Mouse (Mus musculus) liver, embryonic 14.5 days (tissue): ENCODE measurements around the gene Stard3. TPM values are rescaled to one million over a fixed set of nuclear protein-coding genes. Genes with fewer than 3 reads are reported as not detected.

Experiments
- ATAC-seq: fragments of 200-750 bp; cut with Nextera tagmentation; 2 replicates; pipeline ENCODE4 v1.8.0; 2017; ENCODE audit warnings: moderate number of reproducible peaks, mild to moderate bottlenecking, moderate library complexity; ENCODE audit not compliant: insufficient read depth
- DNase-seq, 3 experiments: peaks; one replicate each; pipeline ENCODE4 v3.0.0-alpha.2; 2012 to 2013; ENCODE audit warnings: low read depth in 3 of 3, low spot score in 3 of 3
- H3K27ac ChIP-seq: fragments of 300-500 bp; sonication (generic); 2 replicates; pipeline ENCODE4 v1.5.1; 2014; ENCODE audit warnings: moderate library complexity, mild to moderate bottlenecking, control low read depth, inconsistent platforms
- H3K27me3 ChIP-seq: fragments of 300-500 bp; sonication (generic); 2 replicates; pipeline ENCODE4 v1.6.1; 2014; ENCODE audit warnings: mild to moderate bottlenecking, low read length, moderate library complexity; ENCODE audit not compliant: control insufficient read depth, insufficient read depth
- H3K36me3 ChIP-seq: fragments of 300-500 bp; sonication (generic); replicated peaks from 2 replicates; pipeline ENCODE4 v1.6.1; 2014; ENCODE audit warnings: low read depth; ENCODE audit not compliant: control insufficient read depth, insufficient read depth
- H3K4me1 ChIP-seq, 2 experiments: fragments of 200-500 bp in 1 of 2; fragments of 300-500 bp in 1 of 2; sonication (generic) in 1 of 2; replicated peaks; 2 replicates each; pipeline ENCODE4 v1.6.1; 2012 to 2014; ENCODE audit warnings: antibody characterized with exemption in 1 of 2, inconsistent platforms in 1 of 2, low read length in 1 of 2; ENCODE audit not compliant: control insufficient read depth in 2 of 2, insufficient read depth in 2 of 2
- H3K4me2 ChIP-seq: fragments of 300-500 bp; sonication (generic); 2 replicates; pipeline ENCODE4 v1.6.1; 2014; ENCODE audit warnings: low read depth, mild to moderate bottlenecking, control low read depth, moderate library complexity
- H3K4me3 ChIP-seq, 2 experiments: fragments of 200-500 bp in 1 of 2; fragments of 300-500 bp in 1 of 2; sonication (generic) in 1 of 2; 2 replicates each; pipeline ENCODE4 v1.5.1; 2012 to 2014; ENCODE audit warnings: low read depth in 2 of 2, low read length in 2 of 2, mild to moderate bottlenecking in 2 of 2, control low read depth in 1 of 2, inconsistent platforms in 1 of 2, moderate library complexity in 1 of 2; ENCODE audit not compliant: insufficient read depth in 1 of 2
- H3K9ac ChIP-seq: fragments of 300-500 bp; sonication (generic); replicated peaks from 2 replicates; pipeline ENCODE4 v1.6.1; 2014; ENCODE audit warnings: mild to moderate bottlenecking, control low read depth, moderate library complexity
- H3K9me3 ChIP-seq: fragments of 300-500 bp; sonication (generic); 2 replicates; pipeline ENCODE4 v1.6.1; 2016; ENCODE audit warnings: low read length, mixed read lengths; ENCODE audit not compliant: control insufficient read depth
- CTCF ChIP-seq: IDR thresholded peaks from 2 replicates; pipeline ENCODE4 v1.5.1; 2016; ENCODE audit warnings: antibody characterized with exemption, low read depth, control low read depth
- EP300 ChIP-seq: IDR thresholded peaks from 2 replicates; pipeline ENCODE4 v1.6.1; 2016; ENCODE audit warnings: antibody characterized with exemption, low read depth
- WGBS: fragments of 180-500 bp; shearing (Covaris S2); extraction: QIAGEN DNeasy Blood & Tissue Kit; methylation state at CpG from one replicate; pipeline ENCODE4 v1.1.7; 2014; ENCODE audit not compliant: insufficient replicate concordance; 5-methylcytosine and 5-hydroxymethylcytosine counted together
- polyA plus RNA-seq, 2 experiments: library from polyadenylated mRNA; depleted of rRNA in 1 of 2; stranded (reverse) in 1 of 2; unstranded in 1 of 2; fragments of >200 nt; fragmentation: Nextera tagmentation in 1 of 2; extraction: Ambion mirVana in 1 of 2; gene quantifications; 2 replicates each; pipeline versions ENCODE4 v1.2.1 to v1.2.3; 2012 to 2014

Stard3 gene
- 15.7 and 16.8 TPM in 2 replicates for polyA plus RNA-seq (2012; rRNA removed)
- polyA plus RNA-seq (2014; fragmentation: Nextera tagmentation; extraction: Ambion mirVana), result 11.6 and 11.9 TPM in 2 replicates

GRCm38 (mm10) chr11:98358161-98359083 lies at the start of gene Stard3:
Stard3 (plus strand) TSS chr11:98358368.
- peaks cover 9 to 19% of the 10 kb centered on the region in 2 experiments for H3K4me1 ChIP-seq
- peak within 1 kb of the TSS; percentile 80 for H3K4me2 ChIP-seq
- DNase-seq (peak; percentile 84 to 87 (median 85)), ATAC-seq (peak; percentile 87)
- peak within 1 kb of the TSS; percentile 89 to 90 for H3K4me3 ChIP-seq
- peaks cover 4% of the 10 kb centered on the region for H3K27me3 ChIP-seq
- H3K9ac ChIP-seq, result peak within 1 kb of the TSS; percentile 89
- H3K9me3 ChIP-seq, result no peaks in the 10 kb centered on the region
- no peaks in the 10 kb centered on the region for H3K36me3 ChIP-seq
- TF ChIP-seq EP300 (no peak), CTCF (no peak)
- H3K27ac ChIP-seq, result peak within 1 kb of the TSS; percentile 41
- 0% methylated on average over 59 of the region's 60 CpGs for WGBS

DNA sequence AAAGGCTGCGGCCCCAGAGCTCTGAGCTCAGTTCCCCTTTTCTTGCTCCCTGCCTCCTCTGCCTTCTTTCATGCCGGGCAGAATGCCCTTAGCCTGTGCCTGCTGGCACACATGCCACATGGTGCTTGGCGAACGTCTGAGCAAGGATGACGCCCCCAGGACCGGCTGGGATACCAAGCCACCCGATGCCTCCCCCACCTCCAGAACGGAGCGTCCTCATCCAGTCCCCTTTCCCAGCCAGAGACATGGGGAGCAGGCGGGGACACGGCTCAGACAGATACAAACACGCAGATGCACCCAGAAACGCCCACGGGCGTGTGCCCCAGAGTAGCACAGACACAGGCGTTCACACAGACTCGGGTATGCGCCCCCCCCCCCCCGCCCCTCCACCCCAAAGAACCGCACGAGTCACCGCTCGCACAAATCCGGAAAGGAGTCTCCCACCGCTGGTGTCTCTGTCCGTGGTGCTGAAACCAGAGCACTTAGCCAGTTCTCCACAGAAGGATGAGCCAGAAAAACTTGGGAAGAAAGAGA lies 44.3 kb upstream of the Stard3 start:
- Histone ChIP-seq H3K27ac (no peak overlapping the region), H3K36me3 (no peaks in the 10 kb centered on the region), H3K9me3 (no peaks in the 10 kb centered on the region), H3K4me3 (no peak overlapping the region), H3K4me2 (no peak overlapping the region), H3K27me3 (peaks cover 42% of the 10 kb centered on the region), H3K4me1 (no peaks in the 10 kb centered on the region), H3K9ac (no peak overlapping the region)
- ATAC-seq (no peak), DNase-seq (peak; percentile 23 to 28 (median 24))
- TF ChIP-seq EP300, result no peak
- TF ChIP-seq CTCF, result no peak
- 2% methylated on average over 26 of the region's 26 CpGs for WGBS

DNA sequence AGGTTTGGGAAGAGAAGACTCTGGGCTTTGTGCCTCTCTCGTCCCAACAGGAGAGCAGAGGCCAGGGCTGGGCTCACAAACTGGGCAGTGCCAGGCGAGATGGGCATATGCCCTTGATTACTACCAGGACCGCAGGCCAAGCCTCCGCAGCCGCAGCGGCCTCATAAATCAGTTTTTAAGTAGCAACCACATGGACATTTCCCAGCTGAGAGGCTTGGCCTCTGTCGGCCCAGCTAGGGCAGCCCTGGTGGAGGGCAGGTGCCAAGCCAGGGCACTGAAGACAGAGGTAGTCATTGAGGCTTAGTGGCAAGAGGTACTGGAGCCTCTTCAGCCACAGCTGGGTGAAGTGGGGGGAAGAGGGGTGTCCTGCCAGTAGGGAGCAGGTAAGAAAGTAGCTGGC lies 40.7 kb upstream of the Stard3 start:
- no peak overlapping the region for H3K4me2 ChIP-seq
- no peaks in the 10 kb centered on the region for H3K9me3 ChIP-seq
- peaks cover 78% of the 10 kb centered on the region for H3K27me3 ChIP-seq
- no peaks in the 10 kb centered on the region for H3K36me3 ChIP-seq
- H3K9ac ChIP-seq, result no peak overlapping the region
- H3K4me3 ChIP-seq, result no peak overlapping the region
- 8% methylated on average over 7 of the region's 7 CpGs for WGBS
- no peaks in the 10 kb centered on the region for H3K4me1 ChIP-seq
- DNase-seq, result no peak
- TF ChIP-seq CTCF (no peak), EP300 (no peak)
- ATAC-seq, result no peak
- no peak overlapping the region for H3K27ac ChIP-seq

DNA sequence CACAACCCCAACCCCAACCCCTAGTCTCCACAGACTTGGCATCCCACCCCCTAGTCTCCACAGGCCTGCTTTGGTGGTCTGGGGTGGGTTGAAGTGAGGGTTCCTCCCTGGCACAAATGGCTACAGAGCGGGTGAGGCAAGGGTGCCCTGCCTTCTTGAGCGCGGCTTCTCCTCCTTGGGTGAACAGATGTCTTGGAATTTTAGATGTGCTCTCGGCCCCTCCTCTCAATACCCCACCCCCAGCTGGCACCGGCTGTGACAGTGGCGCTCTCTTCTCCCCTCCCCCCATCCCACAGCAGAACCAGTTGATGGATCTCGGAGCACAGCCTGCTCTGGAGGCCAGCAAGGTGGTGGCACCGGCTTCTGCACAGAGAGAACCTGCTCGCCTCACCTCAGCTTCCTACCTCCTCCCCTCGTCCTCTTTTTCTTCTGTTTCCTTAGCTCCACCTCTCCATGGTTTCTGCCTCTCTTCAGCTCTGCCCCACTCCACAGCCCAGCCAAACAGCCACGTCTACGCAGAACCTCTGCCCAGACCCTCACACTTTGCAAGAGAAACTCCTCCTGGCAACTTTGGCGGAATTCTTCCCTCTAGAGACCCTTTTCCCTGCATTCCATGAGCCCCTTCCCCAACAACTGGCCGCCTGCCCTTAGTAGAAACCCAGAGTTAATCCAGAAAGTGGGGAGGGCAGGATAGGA lies 39.6 kb upstream of the Stard3 start:
- no peak for TF ChIP-seq EP300
- no peak for TF ChIP-seq CTCF
- Histone ChIP-seq H3K4me2 (no peak overlapping the region), H3K4me1 (no peaks in the 10 kb centered on the region), H3K4me3 (no peak overlapping the region), H3K36me3 (no peaks in the 10 kb centered on the region), H3K27ac (no peak overlapping the region), H3K9me3 (no peaks in the 10 kb centered on the region), H3K9ac (no peak overlapping the region), H3K27me3 (peaks cover 86% of the 10 kb centered on the region)
- WGBS, result 3% methylated on average over 14 of the region's 14 CpGs
- DNase-seq (no peak), ATAC-seq (no peak)

GRCm38 (mm10) chr11:98319120-98319519 lies 39.0 kb upstream of the Stard3 start:
- DNase-seq (no peak), ATAC-seq (no peak)
- Histone ChIP-seq H3K4me1 (no peaks in the 10 kb centered on the region), H3K9me3 (no peaks in the 10 kb centered on the region), H3K9ac (no peak overlapping the region), H3K27ac (no peak overlapping the region), H3K27me3 (peaks cover 87% of the 10 kb centered on the region), H3K4me2 (no peak overlapping the region), H3K36me3 (no peaks in the 10 kb centered on the region), H3K4me3 (no peak overlapping the region)
- no peak for TF ChIP-seq EP300
- no peak for TF ChIP-seq CTCF
- 5% methylated on average over 15 of the region's 15 CpGs for WGBS
